Mouse (Mus musculus): ENCODE data around the gene Fbxo36. TPM values are rescaled to one million over a fixed set of nuclear protein-coding genes. Genes with fewer than 3 reads are reported as not detected.

The Fbxo36 gene
- polyA plus RNA-seq, 1 experiment from 2014 or later = 11.2 TPM

DNA sequence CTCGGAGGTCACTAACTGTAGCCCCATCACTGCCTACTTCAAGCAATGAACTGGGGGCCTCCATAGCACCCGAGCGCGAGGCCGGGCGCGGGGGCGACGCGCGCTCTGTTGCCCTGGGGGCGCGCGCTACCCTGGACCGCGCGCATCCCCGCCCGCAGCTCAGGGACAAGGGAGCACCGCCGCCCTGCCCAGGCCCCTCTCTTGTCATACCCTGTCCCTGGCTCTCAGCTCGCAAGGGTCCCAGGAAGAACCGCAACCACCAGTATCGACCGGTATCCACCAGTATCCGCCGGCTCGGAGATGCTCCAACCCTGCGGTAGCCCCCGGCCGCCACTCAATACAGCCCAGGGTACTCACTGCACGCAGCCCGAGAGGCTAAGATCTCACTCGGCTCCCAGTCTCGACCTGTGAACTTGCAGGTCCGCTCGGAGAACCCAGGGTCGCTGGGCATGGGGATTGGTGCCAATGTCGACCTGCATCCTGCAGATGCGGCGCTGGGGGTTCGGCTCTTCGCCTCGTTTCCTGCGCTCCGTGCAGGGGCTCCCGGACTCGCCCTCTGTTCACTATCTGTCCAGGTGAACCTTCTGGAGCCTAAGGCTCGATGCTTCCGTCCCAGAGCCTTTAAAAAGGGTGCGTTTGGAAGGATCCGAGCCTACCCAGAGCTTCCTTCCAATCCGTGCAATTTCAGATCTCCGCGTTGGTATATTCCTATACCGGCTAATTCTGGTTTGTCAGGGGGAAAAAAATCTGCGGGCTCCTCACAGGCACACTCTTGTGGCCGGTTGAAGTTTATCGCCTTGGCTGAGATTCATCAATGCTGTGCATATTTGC is 95.1 kb downstream of the Fbxo36 start, which contains the start of gene Slc16a14:
TSS of gene Slc16a14 (minus strand) at position 632 of the 831 bp plus-strand sequence.
- peak; percentile 85 for ATAC-seq (ENCODE audit: low FRiP score, low TSS enrichment)
- H3K4me2 ChIP-seq (replicated peaks; ENCODE audit: low read depth, low read length) = peak within 1 kb of the TSS; percentile 96
- under 1% methylated on average over 56 of the region's 59 CpGs for WGBS

GRCm38 (mm10) chr1:84935668-84936067 is 96.0 kb downstream of the Fbxo36 start:
- Histone ChIP-seq H3K4me3 (ENCODE audit: low read length) (no peak overlapping the region), H3K9me3 (ENCODE audit: low read length) (no peaks in the 10 kb centered on the region), H3K4me2 (replicated peaks; ENCODE audit: low read depth, low read length) (no peak overlapping the region), H3K36me3 (ENCODE audit: insufficient read depth, low read length) (no peaks in the 10 kb centered on the region), H3K9ac (replicated peaks; ENCODE audit: low read length) (no peak overlapping the region), H3K27ac (ENCODE audit: low read length) (no peak overlapping the region), H3K27me3 (ENCODE audit: insufficient read depth, low read length) (peaks cover 22% of the 10 kb centered on the region), H3K4me1 (ENCODE audit: insufficient read depth, low read length) (no peaks in the 10 kb centered on the region)
- ATAC-seq (ENCODE audit: low FRiP score, low TSS enrichment) = no peak
- WGBS = 70% methylated on average over 9 of the region's 9 CpGs

More for the DNA sequence above, 95.1 kb downstream of the Fbxo36 start, which contains the start of gene Slc16a14:
- no peaks in the 10 kb centered on the region for H3K4me1 ChIP-seq (ENCODE audit: insufficient read depth, low read length)
- H3K36me3 ChIP-seq (ENCODE audit: insufficient read depth, low read length) = no peaks in the 10 kb centered on the region
- no peaks in the 10 kb centered on the region for H3K9me3 ChIP-seq (ENCODE audit: low read length)
- H3K27ac ChIP-seq (ENCODE audit: low read length) = no peak within 1 kb of the TSS
- H3K27me3 ChIP-seq (ENCODE audit: insufficient read depth, low read length) = peaks cover 22% of the 10 kb centered on the region
- peak within 1 kb of the TSS; percentile 61 for H3K4me3 ChIP-seq (ENCODE audit: low read length)
- H3K9ac ChIP-seq (replicated peaks; ENCODE audit: low read length) = peak within 1 kb of the TSS; percentile 60

GRCm38 (mm10) chr1:84936716-84937510 is 97.3 kb downstream of the Fbxo36 start:
- no peaks in the 10 kb centered on the region for H3K4me1 ChIP-seq (ENCODE audit: insufficient read depth, low read length)
- no peaks in the 10 kb centered on the region for H3K9me3 ChIP-seq (ENCODE audit: low read length)
- no peaks in the 10 kb centered on the region for H3K36me3 ChIP-seq (ENCODE audit: insufficient read depth, low read length)
- H3K4me3 ChIP-seq (ENCODE audit: low read length) = no peak overlapping the region
- no peak for ATAC-seq (ENCODE audit: low FRiP score, low TSS enrichment)
- 83% methylated on average over 19 of the region's 19 CpGs for WGBS
- no peak overlapping the region for H3K27ac ChIP-seq (ENCODE audit: low read length)
- H3K9ac ChIP-seq (replicated peaks; ENCODE audit: low read length) = no peak overlapping the region
- H3K4me2 ChIP-seq (replicated peaks; ENCODE audit: low read depth, low read length) = no peak overlapping the region
- H3K27me3 ChIP-seq (ENCODE audit: insufficient read depth, low read length) = peaks cover 22% of the 10 kb centered on the region

- H3K9me3 ChIP-seq (ENCODE audit: low read length) = 0 out of 2 replicates have a peak, but pooled peaks cover 3% of the 10 kb centered on the region
- H3K36me3 ChIP-seq (ENCODE audit: insufficient read depth, low read length) = no peaks in the 10 kb centered on the region
- no peaks in the 10 kb centered on the region for H3K4me1 ChIP-seq (ENCODE audit: insufficient read depth, low read length)
- no peak overlapping the region for H3K4me2 ChIP-seq (replicated peaks; ENCODE audit: low read depth, low read length)
- no peak overlapping the region for H3K9ac ChIP-seq (replicated peaks; ENCODE audit: low read length)
- ATAC-seq (ENCODE audit: low FRiP score, low TSS enrichment) = no peak
- H3K27me3 ChIP-seq (ENCODE audit: insufficient read depth, low read length) = peaks cover 9% of the 10 kb centered on the region; the same call in 1 of the 2 replicates
- H3K4me3 ChIP-seq (ENCODE audit: low read length) = no peak overlapping the region
- no peak overlapping the region for H3K27ac ChIP-seq (ENCODE audit: low read length)
- WGBS = 75% methylated on average over 4 of the region's 4 CpGs
Observed at GRCm38 (mm10) chr1:84939466-84939865, 99.8 kb downstream of the Fbxo36 start.

DNA sequence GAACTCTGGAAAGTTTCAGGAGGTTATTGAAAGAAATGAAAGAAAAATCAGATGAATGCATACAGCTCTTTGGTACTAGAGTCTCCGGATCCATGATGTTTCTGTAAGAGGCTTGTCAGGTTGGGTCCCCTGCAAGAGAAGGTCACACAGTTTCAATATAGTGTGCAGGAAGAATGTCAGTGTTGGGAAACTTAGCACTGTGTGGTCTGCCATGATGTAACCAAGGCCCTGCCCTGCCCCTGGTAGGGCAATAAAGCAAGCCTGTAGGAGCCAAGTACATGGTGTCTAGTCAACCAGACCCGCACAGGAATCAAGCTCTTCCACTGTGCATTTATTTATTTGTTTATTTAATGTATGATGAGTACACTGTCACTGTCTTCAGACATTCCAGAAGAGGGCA is 100.7 kb downstream of the Fbxo36 start:
- H3K4me2 ChIP-seq (replicated peaks; ENCODE audit: low read depth, low read length) = no peak overlapping the region
- H3K9ac ChIP-seq (replicated peaks; ENCODE audit: low read length) = no peak overlapping the region
- 91% methylated on average over 2 of the region's 2 CpGs for WGBS
- H3K4me1 ChIP-seq (ENCODE audit: insufficient read depth, low read length) = no peaks in the 10 kb centered on the region
- H3K9me3 ChIP-seq (ENCODE audit: low read length) = 0 out of 2 replicates have a peak, but pooled peaks cover 3% of the 10 kb centered on the region
- ATAC-seq (ENCODE audit: low FRiP score, low TSS enrichment) = no peak
- no peak overlapping the region for H3K27ac ChIP-seq (ENCODE audit: low read length)
- H3K27me3 ChIP-seq (ENCODE audit: insufficient read depth, low read length) = peaks cover 4% of the 10 kb centered on the region; the same call in 1 of the 2 replicates
- no peaks in the 10 kb centered on the region for H3K36me3 ChIP-seq (ENCODE audit: insufficient read depth, low read length)
- H3K4me3 ChIP-seq (ENCODE audit: low read length) = no peak overlapping the region

DNA sequence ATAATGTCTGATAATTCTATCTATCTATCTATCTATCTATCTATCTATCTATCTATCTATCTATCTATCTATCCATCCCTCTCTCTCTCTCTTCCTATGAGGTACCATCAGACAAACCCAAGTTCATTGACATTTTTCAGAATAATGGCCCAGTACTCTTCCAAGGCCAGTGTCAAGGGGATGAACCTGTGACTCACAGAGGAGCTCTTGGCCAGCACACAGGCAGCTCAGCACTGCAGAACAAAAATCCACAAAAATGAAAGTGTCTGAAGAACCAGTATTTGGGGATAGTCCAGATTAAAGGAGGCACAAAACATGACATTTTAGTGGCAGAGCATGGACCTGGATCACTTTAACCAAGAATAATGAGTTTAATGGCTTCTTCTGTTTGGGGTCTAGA is 103.0 kb downstream of the Fbxo36 start:
- no peak for ATAC-seq (ENCODE audit: low FRiP score, low TSS enrichment)

DNA sequence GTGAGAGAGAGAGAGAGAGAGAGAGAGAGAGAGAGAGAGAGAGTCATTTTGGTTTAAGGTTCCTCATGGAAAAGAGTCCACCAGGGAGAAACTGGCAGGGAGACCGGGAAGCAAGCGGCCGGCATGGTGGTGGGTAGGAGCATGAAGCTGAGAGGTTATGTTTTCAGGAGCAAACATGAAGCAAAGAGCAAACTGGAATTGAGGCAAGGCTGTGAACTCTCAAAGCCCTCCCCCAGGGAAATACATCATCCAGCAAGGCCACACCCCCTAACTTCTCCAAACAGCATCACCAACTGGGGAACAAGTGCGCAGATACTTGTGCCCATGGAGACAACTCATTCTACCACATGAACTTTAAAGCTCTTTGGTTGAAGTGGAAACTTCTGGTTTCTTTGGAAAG is 103.9 kb downstream of the Fbxo36 start:
- Histone ChIP-seq H3K4me3 (ENCODE audit: low read length) (no peak overlapping the region), H3K9ac (replicated peaks; ENCODE audit: low read length) (no peak overlapping the region), H3K4me1 (ENCODE audit: insufficient read depth, low read length) (no peaks in the 10 kb centered on the region), H3K27me3 (ENCODE audit: insufficient read depth, low read length) (no peaks in the 10 kb centered on the region), H3K36me3 (ENCODE audit: insufficient read depth, low read length) (no peaks in the 10 kb centered on the region), H3K27ac (ENCODE audit: low read length) (no peak overlapping the region), H3K4me2 (replicated peaks; ENCODE audit: low read depth, low read length) (no peak overlapping the region), H3K9me3 (ENCODE audit: low read length) (0 out of 2 replicates have a peak, but pooled peaks cover 3% of the 10 kb centered on the region)
- 90% methylated on average over 4 of the region's 4 CpGs for WGBS
- ATAC-seq (ENCODE audit: low FRiP score, low TSS enrichment) = no peak

More for the DNA sequence above, 103.0 kb downstream of the Fbxo36 start:
- no peak overlapping the region for H3K4me2 ChIP-seq (replicated peaks; ENCODE audit: low read depth, low read length)
- H3K9me3 ChIP-seq (ENCODE audit: low read length) = 0 out of 2 replicates have a peak, but pooled peaks cover 3% of the 10 kb centered on the region
- H3K4me1 ChIP-seq (ENCODE audit: insufficient read depth, low read length) = no peaks in the 10 kb centered on the region
- no peak overlapping the region for H3K27ac ChIP-seq (ENCODE audit: low read length)
- no peak overlapping the region for H3K4me3 ChIP-seq (ENCODE audit: low read length)
- H3K36me3 ChIP-seq (ENCODE audit: insufficient read depth, low read length) = no peaks in the 10 kb centered on the region
- no peak overlapping the region for H3K9ac ChIP-seq (replicated peaks; ENCODE audit: low read length)
- H3K27me3 ChIP-seq (ENCODE audit: insufficient read depth, low read length) = no peaks in the 10 kb centered on the region

- no peak for ATAC-seq (ENCODE audit: low FRiP score, low TSS enrichment)
- Histone ChIP-seq H3K27me3 (ENCODE audit: insufficient read depth, low read length) (no peaks in the 10 kb centered on the region), H3K27ac (ENCODE audit: low read length) (no peak overlapping the region), H3K4me3 (ENCODE audit: low read length) (no peak overlapping the region), H3K4me2 (replicated peaks; ENCODE audit: low read depth, low read length) (no peak overlapping the region), H3K9me3 (ENCODE audit: low read length) (0 out of 2 replicates have a peak, but pooled peaks cover 3% of the 10 kb centered on the region), H3K36me3 (ENCODE audit: insufficient read depth, low read length) (no peaks in the 10 kb centered on the region), H3K4me1 (ENCODE audit: insufficient read depth, low read length) (no peaks in the 10 kb centered on the region), H3K9ac (replicated peaks; ENCODE audit: low read length) (no peak overlapping the region)
- 64% methylated on average over 3 of the region's 3 CpGs for WGBS
Observed at GRCm38 (mm10) chr1:84945950-84946349, 106.3 kb downstream of the Fbxo36 start.

- no peak overlapping the region for H3K9ac ChIP-seq (replicated peaks; ENCODE audit: low read length)
- no peak overlapping the region for H3K4me3 ChIP-seq (ENCODE audit: low read length)
- no peaks in the 10 kb centered on the region for H3K27me3 ChIP-seq (ENCODE audit: insufficient read depth, low read length)
- no peak overlapping the region for H3K4me2 ChIP-seq (replicated peaks; ENCODE audit: low read depth, low read length)
- WGBS = 79% methylated on average over 2 of the region's 2 CpGs
- no peak overlapping the region for H3K27ac ChIP-seq (ENCODE audit: low read length)
- no peaks in the 10 kb centered on the region for H3K4me1 ChIP-seq (ENCODE audit: insufficient read depth, low read length)
- no peaks in the 10 kb centered on the region for H3K36me3 ChIP-seq (ENCODE audit: insufficient read depth, low read length)
- H3K9me3 ChIP-seq (ENCODE audit: low read length) = 0 out of 2 replicates have a peak, but pooled peaks cover 3% of the 10 kb centered on the region
- ATAC-seq (ENCODE audit: low FRiP score, low TSS enrichment) = peak; percentile 73; the same call in 1 of the 2 replicates
Observed at GRCm38 (mm10) chr1:84947390-84947789, 107.7 kb downstream of the Fbxo36 start.

Data from kidney, embryonic 16.5 days (tissue).